Mouse (Mus musculus) left cerebral cortex, postnatal 4 days (tissue): ENCODE results near the gene Hormad1. TPM values are rescaled to one million over a fixed set of nuclear protein-coding genes. Genes with fewer than 3 reads are reported as not detected.
"Not testable (repeated sequence)": the region's sequence is repeated elsewhere in the genome, so short reads cannot be mapped to it uniquely, and the experiment has no call there.

Experiments used
- DNase-seq: peaks from one replicate; pipeline ENCODE4 v3.0.0-alpha.2; 2022
- intact Hi-C: fragments of 180-260 bp; cut with DNase I; formaldehyde crosslinking; loops from one replicate; pipeline ENCODE4 v1.15.1; 2025
- total RNA-seq, 2 experiments: library from RNA; stranded (reverse); gene quantifications; 2 replicates each; pipeline ENCODE4 v1.2.3; 2021

The Hormad1 gene
- total RNA-seq, result not detected

- no peak for DNase-seq
- intact Hi-C loops, result no loop called here
Measured at GRCm38 (mm10) chr3:95559437-95559836, at the start of gene Hormad1. Gene Hormad1, plus strand, starts transcription at chr3:95559677.

- DNase-seq, result no peak
- intact Hi-C loops, result no loop called here
Measured at GRCm38 (mm10) chr3:95511611-95512180, 47.8 kb upstream of the Hormad1 start.

GRCm38 (mm10) chr3:95516614-95517041 is 42.8 kb upstream of the Hormad1 start:
- no peak for DNase-seq
- intact Hi-C loops, result no loop called here

- peak; percentile 61 for DNase-seq
- intact Hi-C loops, result no loop called here
Measured at GRCm38 (mm10) chr3:95517493-95517898, 42.0 kb upstream of the Hormad1 start.

- intact Hi-C loops, result no loop called here
- DNase-seq, result no peak
Measured at GRCm38 (mm10) chr3:95518891-95519290, 40.6 kb upstream of the Hormad1 start.

- intact Hi-C loops, result no loop called here
- no peak for DNase-seq
Measured at GRCm38 (mm10) chr3:95519315-95519714, 40.2 kb upstream of the Hormad1 start.

- intact Hi-C loops, result no loop called here
Measured at GRCm38 (mm10) chr3:95520100-95520499, 39.4 kb upstream of the Hormad1 start.

GRCm38 (mm10) chr3:95521168-95521567 is 38.3 kb upstream of the Hormad1 start:
- no peak for DNase-seq
- intact Hi-C loops, result no loop called here

More at GRCm38 (mm10) chr3:95520100-95520499, 39.4 kb upstream of the Hormad1 start:
- DNase-seq, result no peak

GRCm38 (mm10) chr3:95523662-95524061 is 35.8 kb upstream of the Hormad1 start:
- intact Hi-C loops, result no loop called here
- no peak for DNase-seq

GRCm38 (mm10) chr3:95524673-95525072 is 34.8 kb upstream of the Hormad1 start:
- intact Hi-C loops, result no loop called here
- no peak for DNase-seq

- no peak for DNase-seq
- intact Hi-C loops, result no loop called here
Measured at GRCm38 (mm10) chr3:95526111-95526510, 33.4 kb upstream of the Hormad1 start.

GRCm38 (mm10) chr3:95526622-95527211 is 32.8 kb upstream of the Hormad1 start, which contains the start of gene Ctss:
Gene Ctss, plus strand, starts transcription at chr3:95526786.
- DNase-seq, result no peak
- intact Hi-C loops, result no loop called here

GRCm38 (mm10) chr3:95529814-95530213 is 29.7 kb upstream of the Hormad1 start:
- intact Hi-C loops, result no loop called here
- DNase-seq, result no peak

- intact Hi-C loops, result no loop called here
- no peak for DNase-seq
Measured at GRCm38 (mm10) chr3:95531025-95531424, 28.5 kb upstream of the Hormad1 start.

- intact Hi-C loops, result no loop called here
Measured at GRCm38 (mm10) chr3:95533364-95533763, 26.1 kb upstream of the Hormad1 start.

GRCm38 (mm10) chr3:95534927-95535326 is 24.6 kb upstream of the Hormad1 start:
- intact Hi-C loops, result no loop called here

More at GRCm38 (mm10) chr3:95533364-95533763, 26.1 kb upstream of the Hormad1 start:
- DNase-seq, result no peak

GRCm38 (mm10) chr3:95538936-95539335 is 20.5 kb upstream of the Hormad1 start:
- no peak for DNase-seq
- intact Hi-C loops, result no loop called here

More at GRCm38 (mm10) chr3:95534927-95535326, 24.6 kb upstream of the Hormad1 start:
- no peak for DNase-seq

- no peak for DNase-seq
- intact Hi-C loops, result no loop called here
Measured at GRCm38 (mm10) chr3:95539837-95540236, 19.6 kb upstream of the Hormad1 start.

- DNase-seq, intact Hi-C loops: not testable (repeated sequence)
Measured at GRCm38 (mm10) chr3:95541186-95541585, 18.3 kb upstream of the Hormad1 start.

- intact Hi-C loops, result no loop called here
- no peak for DNase-seq
Measured at GRCm38 (mm10) chr3:95542171-95542570, 17.3 kb upstream of the Hormad1 start.

GRCm38 (mm10) chr3:95542981-95543380 is 16.5 kb upstream of the Hormad1 start:
- intact Hi-C loops, result no loop called here
- no peak for DNase-seq

- intact Hi-C loops, result no loop called here
- DNase-seq, result no peak
Measured at GRCm38 (mm10) chr3:95550176-95550575, 9.3 kb upstream of the Hormad1 start.
